Mouse (Mus musculus) heart, postnatal 0 days (tissue): Measurements from ENCODE around the gene Dnah11.

Experiments used
- CTCF ChIP-seq: IDR thresholded peaks from 2 replicates; pipeline ENCODE4 v1.5.1; 2016; ENCODE audit warnings: antibody characterized with exemption, control low read depth, low read depth
- EP300 ChIP-seq: IDR thresholded peaks from 2 replicates; pipeline ENCODE4 v1.6.1; 2016; ENCODE audit warnings: antibody characterized with exemption, low read depth

GRCm38 (mm10) chr12:118072181-118072872 is 126.5 kb downstream of the Dnah11 start:
- TF ChIP-seq EP300: no peak
- no peak for TF ChIP-seq CTCF
